Mouse (Mus musculus): ENCODE data around the gene Utf1.
A peak's percentile ranks its signal among the peaks of the same experiment; 100 is the strongest.

The Utf1 gene

DNA sequence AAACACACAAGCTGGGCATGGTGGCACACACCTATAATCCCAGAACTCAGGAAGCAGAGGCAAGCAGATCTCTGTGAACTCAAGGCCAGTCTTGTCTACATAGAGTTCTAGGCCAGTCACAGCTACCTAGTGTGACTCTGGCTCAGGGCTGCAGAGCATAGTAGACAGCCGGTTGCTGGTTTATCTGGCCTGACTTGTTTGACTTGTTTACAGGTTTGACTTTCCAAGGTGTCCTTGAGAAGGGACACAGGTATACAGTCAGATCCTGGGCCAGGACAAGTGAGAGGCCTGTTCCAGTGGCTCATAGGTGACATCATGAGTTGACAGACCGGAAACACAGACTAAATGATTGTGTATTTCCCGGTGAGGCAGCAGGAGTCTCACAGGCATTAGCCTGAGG lies 6.5 kb upstream of the Utf1 start:
- DNase-seq (ENCODE audit: extremely low read depth, insufficient read length, low spot score) = no peak

DNA sequence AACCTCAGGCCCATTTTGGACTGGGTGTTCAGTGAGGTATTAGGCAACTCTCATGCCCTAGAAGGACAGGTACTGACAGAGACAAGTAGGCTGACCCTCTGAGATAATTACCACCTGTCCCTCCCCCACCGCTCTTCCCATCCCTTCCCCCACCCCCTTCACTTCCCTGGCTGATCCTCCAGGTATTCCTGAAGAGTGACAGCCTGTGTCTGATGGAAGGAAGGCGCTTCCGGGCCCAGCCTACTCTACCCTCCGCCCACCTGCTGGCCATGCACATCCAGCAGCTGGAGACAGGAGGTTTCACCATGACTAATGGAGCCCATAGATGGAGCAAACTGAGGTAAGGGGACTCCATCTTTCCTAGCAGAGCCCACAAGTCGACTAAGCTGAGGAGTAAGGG lies 5.8 kb upstream of the Utf1 start:
- DNase-seq (ENCODE audit: extremely low read depth, insufficient read length, low spot score) = no peak

DNA sequence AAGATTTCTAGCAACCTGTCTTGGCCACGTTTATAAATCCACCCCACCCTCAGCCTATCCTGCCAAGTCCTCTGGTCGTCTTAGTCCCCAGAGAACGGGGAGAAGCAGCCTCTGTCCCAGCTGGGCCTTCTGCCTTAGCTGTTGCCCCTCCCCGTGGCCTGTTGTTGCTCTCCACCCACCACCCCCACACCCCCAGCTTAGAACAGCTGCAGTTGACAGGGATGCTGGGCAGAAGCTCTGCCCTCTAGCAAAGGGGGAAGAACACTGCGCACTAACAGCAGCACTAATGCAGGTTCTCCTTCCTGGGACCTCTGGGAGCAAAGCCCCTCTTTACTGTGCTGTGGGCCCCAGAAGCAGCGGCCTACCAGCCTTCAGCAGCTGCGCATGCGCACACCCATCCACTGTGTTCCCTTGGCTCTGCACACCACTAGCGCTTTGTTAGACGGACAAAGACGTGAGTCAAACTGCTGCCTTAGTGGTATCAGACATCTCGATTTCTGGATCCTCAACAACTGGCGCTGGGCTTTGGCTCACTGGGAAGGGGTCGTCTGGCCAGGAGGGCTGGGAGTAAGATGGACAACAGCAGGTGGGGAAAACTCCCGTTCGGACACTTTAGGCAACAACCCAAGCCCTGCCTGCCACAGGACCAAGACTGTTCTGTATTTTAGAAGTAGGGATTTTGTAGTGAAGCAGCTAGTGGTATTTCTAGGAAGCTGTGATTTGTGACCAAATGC lies 2.9 kb upstream of the Utf1 start:
- DNase-seq (ENCODE audit: extremely low read depth, insufficient read length, low spot score) = no peak

DNA sequence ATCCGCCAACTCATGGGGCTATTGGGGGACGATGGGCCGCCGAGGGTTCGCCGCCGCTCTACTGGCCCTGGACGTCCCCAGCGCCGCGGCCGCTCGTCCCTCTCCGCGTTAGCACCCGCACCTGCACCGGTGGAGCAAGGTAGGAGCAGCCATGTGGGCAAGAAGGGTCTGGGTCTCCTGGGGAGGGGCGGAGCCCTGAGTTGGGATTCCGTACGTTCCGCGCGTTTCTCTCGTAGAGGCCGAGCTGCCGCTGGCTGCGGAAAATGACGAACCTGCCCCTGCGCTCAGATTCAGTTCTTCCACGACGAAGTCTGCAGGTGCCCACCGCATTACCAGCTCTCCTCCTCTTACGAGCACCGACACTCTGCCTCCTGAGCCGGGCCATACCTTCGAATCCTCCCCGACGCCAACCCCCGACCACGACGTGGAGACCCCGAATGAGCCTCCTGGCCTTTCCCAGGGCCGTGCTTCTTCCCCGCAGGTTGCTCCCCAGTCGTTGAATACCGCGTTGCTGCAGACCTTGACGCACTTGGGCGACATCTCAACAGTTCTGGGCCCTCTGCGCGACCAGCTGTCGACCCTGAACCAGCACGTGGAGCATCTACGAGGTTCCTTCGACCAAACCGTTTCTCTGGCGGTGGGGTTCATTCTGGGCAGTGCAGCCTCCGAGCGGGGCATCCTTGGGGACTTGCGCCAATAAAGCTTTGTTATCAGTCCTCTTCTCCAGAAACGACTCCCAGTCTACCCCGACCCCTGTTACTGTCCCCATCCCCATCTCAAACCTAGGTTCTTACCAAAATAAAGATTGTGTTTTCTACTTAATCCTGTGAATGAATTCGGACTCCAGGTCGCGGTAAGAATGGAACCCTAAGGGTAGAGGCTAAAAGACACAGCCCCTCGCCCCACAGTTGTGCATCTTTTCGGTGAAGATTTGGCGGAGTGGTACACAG lies 977 bp downstream of the Utf1 start:
- DNase-seq (ENCODE audit: extremely low read depth, insufficient read length, low spot score) = no peak

DNA sequence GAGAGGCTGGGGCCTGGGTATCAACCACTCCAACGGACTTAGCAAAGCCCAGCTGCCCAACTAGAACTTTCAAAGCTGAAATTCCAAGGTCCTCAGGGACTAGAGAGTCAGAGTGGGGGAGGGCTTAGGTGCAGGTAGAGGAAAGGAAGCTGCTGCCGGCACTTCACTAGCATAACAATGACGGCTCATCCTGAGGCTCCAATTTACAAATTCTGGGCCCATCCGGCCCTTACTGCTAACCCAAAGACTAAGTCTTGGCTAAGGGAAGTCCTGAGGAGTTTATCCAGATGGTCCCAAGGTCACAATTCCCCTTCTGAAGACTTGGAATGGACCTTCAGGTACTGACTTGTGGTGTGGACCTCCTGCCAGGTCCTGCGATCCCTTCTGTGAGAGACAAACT lies 1.9 kb downstream of the Utf1 start:
- DNase-seq (ENCODE audit: extremely low read depth, insufficient read length, low spot score) = no peak

DNA sequence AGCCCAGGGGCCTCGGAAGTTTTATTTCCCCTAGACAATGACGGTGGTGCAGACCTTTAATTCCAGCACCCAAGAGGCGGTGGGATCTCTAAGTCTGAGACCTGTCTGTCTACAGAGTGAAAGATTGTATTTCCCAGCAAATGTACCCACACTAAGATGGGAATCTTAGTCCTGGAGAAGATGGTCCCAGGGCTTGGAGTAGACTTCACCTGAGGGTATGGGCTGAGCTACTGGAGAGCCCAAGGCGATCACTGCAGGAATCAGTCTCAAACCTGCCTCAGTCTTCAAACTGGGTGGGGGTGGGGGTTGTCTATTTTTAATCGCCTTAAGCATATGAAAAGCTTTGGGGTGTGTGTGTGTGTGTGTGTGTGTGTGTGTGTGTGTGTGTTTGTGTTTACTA lies 2.4 kb downstream of the Utf1 start:
- no peak for DNase-seq (ENCODE audit: extremely low read depth, insufficient read length, low spot score)

DNA sequence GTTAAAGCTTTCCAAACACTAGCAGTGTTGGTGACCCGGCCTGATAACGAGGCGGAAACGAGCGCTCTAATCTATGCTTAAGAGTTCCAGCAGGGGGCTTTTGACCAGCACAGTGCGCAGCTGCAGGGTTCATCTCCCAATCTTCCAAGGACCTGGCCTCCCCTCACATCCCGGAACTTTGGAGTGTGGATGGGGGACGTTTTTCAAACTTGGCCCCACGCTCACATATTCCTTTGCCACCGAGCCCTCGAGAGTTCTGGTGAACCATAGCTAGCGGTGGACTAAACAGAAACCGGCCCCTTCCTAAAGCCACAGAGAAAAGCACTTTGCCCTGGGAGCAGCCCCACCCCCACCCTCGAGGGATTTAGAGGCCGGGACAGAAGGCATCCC lies 6.3 kb downstream of the Utf1 start:
- no peak for DNase-seq (ENCODE audit: extremely low read depth, insufficient read length, low spot score)

DNA sequence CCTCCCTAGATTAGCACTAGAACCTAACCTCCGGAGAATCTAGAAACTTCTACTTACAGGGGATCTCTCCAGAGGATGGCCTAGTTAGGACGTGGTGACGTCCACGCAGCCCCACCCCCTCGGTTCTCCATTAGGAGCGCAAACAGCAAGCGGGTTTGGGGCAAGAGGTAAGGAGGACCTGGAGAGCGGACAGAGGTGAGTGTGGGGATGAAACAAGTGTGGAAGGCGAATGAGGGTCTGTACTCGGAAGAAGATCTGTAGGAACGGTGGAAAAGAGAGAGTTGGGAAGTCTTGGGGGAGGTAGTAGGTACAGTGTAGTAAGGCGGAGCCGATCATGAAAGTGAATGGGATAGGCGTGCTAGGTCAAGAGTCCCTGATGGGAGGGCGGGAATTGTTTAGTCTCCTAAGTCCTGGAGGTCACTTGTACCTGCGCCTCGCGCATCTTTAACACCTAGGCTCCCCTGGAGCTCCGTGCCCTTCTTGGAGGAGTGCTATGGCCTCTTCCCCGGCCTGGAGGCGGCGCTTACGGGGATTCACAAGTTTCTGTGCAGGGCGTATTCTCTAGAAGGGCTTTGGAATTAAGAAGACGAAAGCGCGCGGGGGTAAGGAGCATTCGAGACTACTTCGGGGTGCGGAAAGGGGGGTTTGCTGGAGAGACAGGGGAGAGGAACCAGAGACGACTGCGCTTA lies 6.8 kb downstream of the Utf1 start:
- DNase-seq (ENCODE audit: extremely low read depth, insufficient read length, low spot score) = peak; percentile 57

DNA sequence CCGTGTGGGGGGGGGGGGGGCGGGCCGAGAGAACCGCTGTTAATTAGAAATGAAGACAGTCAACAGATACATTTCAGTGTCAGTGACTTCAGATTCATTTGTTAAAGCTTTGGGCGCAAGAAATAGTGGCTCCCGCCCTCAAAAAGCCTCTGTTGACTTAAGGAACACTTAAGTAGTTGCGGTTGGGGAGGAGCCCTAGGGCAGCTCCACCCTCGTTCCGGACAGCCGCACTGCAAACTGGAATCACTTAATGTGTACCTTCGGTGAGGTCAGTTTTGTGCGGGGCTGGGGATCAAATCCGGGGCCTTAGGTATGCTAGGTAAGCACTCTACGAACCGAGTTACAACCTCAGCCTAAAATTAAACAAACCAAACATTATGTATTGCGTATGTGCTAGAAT lies 7.5 kb downstream of the Utf1 start:
- DNase-seq (ENCODE audit: extremely low read depth, insufficient read length, low spot score) = no peak

DNA sequence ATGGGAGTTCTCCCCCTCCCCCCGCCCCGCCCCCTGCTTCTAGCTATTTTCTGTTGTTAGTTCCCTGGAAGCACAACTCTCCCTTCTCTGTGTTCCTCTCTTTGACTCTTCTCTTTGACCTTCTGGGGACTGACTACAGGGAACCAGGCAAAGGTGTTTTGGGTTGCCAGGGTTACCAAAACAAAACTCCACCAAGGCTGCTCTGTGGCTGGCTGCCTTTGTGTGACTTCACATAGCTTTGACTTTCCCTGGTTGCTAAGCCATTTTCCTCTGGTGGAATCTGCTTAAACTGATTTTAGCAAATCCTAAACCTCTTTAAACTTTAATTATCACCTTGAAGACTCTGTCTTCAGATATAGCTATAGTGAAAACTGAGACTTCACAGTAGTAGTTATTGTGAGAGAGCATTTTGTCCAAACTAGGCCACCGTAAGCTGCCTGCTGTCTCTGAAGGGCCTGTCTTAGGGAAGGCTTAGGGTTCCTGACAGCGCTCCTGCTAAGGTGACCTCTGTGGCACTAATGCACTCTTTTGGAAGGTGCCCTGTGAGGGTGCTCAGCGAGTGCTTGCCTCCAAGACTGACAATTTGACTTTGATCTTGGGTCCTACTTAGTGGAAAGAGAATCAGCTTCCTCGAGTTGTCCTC lies 8.5 kb downstream of the Utf1 start:
- no peak for DNase-seq (ENCODE audit: extremely low read depth, insufficient read length, low spot score)

DNA sequence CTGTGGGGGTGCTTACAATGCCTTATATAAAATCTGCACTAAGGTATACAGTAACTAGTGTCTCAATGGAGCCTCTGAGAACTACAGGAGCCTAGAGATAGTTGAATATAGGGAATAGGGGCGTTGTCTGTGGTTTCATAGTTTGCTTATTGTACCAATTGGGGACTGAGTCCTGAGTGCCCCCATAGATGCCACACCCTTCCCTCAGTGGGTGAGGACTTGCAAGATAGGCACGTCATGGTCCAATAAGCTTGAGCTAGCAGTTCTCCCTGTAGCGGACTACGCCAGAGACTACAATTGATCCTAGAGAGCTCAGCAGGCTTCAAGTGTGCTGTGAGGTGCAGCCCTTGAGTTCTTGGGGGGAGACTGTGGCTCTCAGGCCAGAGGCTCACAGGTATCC lies 11.9 kb downstream of the Utf1 start:
- no peak for DNase-seq (ENCODE audit: extremely low read depth, insufficient read length, low spot score)

DNA sequence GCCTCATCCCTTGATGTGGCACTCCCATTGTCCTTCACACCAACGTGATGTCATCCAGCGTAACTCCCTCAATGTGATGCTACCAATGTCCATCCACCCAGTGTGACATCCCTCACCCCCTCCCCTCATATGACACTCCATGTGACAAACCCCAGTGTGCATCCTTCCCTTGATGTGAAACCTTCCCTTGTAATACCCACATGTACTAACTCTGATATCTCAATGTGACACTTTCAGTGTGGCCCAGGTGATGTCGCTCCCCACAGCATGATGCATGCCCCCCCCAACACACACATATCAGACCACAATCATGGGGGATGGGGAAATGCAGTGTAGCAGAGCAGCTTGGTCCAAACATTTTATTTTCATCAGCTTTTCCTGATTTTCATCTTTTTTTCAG lies 13.1 kb downstream of the Utf1 start:
- no peak for DNase-seq (ENCODE audit: extremely low read depth, insufficient read length, low spot score)

DNA sequence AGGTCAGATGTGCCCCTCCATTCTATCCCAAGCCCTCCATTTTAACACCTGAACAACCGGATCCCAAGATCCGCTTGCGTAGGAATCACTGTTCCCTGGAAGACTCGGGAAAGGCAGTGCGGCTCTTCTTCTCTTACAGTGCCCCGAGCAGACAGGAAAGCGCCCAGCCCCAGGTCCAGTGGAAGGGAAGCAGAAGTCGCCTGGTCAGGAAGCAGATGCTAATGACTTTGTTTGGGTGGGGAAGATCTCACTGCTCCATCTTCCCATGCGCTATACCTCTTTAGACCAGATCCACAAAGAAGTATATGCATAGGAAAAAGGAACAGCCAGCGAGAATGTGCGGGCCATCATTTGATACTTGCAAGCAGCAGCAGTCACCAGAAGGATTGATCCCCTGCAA lies 13.8 kb downstream of the Utf1 start:
- DNase-seq (ENCODE audit: extremely low read depth, insufficient read length, low spot score) = no peak

DNA sequence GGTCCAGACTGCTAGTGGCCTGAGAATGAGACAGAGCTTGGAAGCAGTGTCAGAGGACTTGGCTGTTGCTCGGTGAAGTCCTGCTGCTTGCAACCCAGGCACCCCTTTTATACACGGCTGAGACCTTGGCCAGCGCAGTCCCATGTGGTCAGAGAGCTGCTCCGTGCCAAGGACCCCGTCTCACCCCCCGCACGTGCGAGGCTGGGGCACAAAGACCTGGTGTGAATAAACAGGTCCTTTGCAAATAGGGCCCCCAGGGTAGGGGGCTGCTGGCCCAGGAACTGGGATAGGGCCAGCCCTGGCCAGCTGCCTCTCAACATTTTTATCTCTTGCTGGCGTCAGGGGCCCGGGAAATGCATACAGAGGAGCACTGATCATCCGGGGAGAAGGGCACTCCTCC lies 14.4 kb downstream of the Utf1 start:
- DNase-seq (ENCODE audit: extremely low read depth, insufficient read length, low spot score) = no peak

DNA sequence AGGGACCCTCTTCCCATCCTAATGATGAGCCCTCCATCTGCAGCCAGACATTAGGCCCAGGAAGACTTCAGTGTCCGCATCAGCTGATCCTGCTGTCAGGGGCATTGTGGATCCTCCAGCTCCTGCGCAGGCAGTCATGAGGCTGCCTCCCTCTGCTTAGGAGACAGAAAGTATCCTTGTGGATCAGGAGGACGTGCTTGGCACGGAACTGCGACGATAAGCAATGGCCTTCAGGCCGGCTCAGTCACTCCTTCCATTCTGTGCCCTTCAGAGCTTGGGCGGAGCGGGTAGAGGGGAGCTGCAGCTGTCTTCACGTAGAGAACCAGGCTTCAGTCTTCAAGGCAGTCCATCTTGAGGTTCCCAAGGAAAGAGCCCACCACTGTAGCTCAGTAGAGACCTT lies 17.6 kb downstream of the Utf1 start:
- DNase-seq (ENCODE audit: extremely low read depth, insufficient read length, low spot score) = no peak

DNA sequence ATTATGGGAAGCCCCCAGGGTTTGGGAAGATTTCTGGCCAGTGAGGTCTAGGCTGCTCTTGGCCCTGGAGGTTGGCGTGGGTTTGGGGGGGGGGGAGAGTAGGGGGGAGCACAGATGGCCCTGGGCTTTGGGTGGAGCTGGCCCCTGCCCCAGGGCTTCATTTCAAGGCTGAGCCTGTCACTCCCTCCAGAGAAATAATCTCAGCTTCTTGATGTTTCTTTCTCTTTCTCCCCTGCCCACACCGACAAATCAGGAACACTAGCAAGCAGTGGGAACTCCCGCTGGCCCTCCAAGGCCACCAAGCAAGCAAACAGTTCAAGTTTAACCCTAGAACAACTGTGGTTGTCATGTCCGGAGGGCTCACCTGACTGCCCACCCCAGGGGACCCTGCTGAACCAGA lies 20.2 kb downstream of the Utf1 start:
- DNase-seq (ENCODE audit: extremely low read depth, insufficient read length, low spot score) = no peak

DNA sequence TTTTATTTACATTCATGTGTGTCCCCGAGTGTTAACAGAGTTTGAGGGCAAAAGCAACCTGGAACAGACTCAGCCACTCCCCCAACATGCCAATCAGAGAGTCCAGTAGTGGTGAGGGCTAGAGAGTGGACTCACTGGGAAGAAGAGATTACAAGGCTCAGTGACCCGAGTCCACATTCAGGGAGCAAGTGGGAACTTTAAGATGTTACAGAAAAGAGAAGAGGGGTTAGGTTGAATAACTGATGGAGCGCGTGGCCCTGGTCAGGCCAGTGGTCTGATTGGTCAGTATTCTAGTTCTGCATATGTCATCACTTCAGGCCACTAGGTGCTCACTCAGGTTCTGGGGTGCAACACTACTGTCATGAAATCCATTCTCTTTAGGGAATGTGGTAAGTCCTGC lies 23.6 kb downstream of the Utf1 start:
- no peak for DNase-seq (ENCODE audit: extremely low read depth, insufficient read length, low spot score)

DNA sequence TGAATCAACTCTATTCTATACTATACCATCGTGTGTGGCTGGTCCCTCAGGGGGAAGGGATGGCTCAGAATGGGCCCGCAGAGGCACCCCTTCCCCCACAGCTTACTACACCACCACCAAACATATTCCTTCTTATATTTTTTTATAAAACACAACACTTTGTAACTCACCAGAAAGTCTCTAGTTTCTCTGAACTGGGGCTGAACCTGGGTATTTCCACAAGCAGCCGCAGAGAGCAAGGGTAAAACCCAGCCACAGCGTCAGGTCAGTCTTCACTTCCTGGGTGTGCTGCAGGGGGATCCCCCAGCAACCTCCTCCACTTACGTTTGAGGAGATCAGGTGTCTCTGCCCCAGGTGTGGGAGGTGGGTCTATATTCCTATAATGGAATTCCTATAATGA lies 24.8 kb downstream of the Utf1 start:
- DNase-seq (ENCODE audit: extremely low read depth, insufficient read length, low spot score) = no peak

DNA sequence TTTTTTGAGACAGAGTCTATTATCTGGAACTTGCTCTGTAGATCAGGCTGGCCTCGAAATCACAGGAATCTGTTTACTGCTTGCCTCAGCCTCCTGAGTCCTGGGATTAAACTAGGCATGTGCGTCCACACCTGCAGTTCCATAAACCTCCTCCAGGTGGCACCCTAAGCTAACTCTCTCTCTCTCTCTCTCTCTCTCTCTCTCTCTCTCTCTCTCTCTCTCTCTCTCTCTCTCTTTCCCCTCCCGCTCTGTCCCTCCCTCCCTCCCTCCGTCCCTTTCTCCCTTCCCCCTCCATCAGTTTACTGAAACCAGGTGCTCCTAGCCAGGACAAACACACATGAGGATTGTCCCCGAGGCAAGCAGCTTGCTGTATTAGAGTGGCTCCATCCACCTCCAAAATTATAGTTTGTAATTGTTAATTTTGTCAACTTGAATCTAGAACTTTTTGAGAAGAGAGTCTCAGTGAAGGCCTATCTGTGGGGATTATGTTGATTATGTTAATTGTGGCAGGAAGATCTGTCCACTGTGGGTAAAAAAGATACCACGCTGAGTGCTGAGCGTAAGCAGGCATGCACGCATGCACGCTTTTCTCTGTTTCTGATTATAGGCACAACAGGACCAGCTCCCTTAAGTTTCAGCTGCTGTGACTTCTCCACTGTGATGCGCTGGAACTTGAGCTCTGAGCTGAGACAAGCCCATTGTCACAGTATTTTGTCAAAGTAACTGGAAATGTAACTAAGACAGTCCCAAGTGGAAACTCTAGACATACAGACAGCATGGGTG lies 25.9 kb downstream of the Utf1 start:
- DNase-seq (ENCODE audit: extremely low read depth, insufficient read length, low spot score) = peak; percentile 51

DNA sequence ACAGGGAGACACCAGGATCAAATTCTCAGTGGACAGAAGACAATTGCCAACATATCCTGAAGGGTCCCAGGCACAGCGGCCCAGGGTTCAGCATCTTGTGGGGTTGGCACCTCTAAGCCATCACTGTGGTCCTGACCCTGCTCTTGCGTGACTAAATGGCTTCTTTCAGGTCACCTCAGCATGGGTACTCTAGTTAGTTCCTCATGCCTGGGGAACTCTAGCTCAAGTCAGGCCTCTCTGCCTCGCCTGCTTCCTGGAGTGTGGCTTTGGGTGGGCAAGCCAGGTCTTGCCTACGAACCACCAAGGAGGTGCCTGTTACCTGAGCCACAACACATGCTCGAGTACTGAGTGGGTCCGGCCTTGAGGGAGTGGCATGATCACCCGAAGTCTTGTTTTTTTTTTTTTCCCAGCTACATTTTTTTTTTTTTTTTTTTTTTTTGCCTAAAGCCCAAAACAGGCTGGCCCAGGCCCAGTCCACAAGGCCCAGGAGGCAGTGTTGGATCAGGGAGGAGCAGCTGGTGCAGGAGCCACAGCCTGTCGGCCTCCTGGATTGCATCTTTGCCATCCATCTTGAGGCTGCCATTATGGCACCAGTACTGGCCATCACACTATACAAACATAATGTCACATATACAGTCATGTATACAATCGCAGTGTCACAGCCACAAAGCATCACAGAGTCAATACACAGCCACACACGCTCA lies 26.8 kb downstream of the Utf1 start:
- DNase-seq (ENCODE audit: extremely low read depth, insufficient read length, low spot score) = peak; percentile 65
